Mouse (Mus musculus) liver, embryonic 14.5 days (tissue): ENCODE results near the gene Tubb1. TPM values are rescaled to one million over a fixed set of nuclear protein-coding genes. Genes with fewer than 3 reads are reported as not detected.

Experiments used
- ATAC-seq: fragments of 200-750 bp; cut with Nextera tagmentation; 2 replicates; pipeline ENCODE4 v1.8.0; 2017; ENCODE audit warnings: moderate number of reproducible peaks, mild to moderate bottlenecking, moderate library complexity; ENCODE audit not compliant: insufficient read depth
- DNase-seq, 3 experiments: peaks; one replicate each; pipeline ENCODE4 v3.0.0-alpha.2; 2012 to 2013; ENCODE audit warnings: low read depth in 3 of 3, low spot score in 3 of 3
- H3K27ac ChIP-seq: fragments of 300-500 bp; sonication (generic); 2 replicates; pipeline ENCODE4 v1.5.1; 2014; ENCODE audit warnings: moderate library complexity, mild to moderate bottlenecking, control low read depth, inconsistent platforms
- H3K27me3 ChIP-seq: fragments of 300-500 bp; sonication (generic); 2 replicates; pipeline ENCODE4 v1.6.1; 2014; ENCODE audit warnings: mild to moderate bottlenecking, low read length, moderate library complexity; ENCODE audit not compliant: control insufficient read depth, insufficient read depth
- H3K36me3 ChIP-seq: fragments of 300-500 bp; sonication (generic); replicated peaks from 2 replicates; pipeline ENCODE4 v1.6.1; 2014; ENCODE audit warnings: low read depth; ENCODE audit not compliant: control insufficient read depth, insufficient read depth
- H3K4me1 ChIP-seq, 2 experiments: fragments of 200-500 bp in 1 of 2; fragments of 300-500 bp in 1 of 2; sonication (generic) in 1 of 2; replicated peaks; 2 replicates each; pipeline ENCODE4 v1.6.1; 2012 to 2014; ENCODE audit warnings: antibody characterized with exemption in 1 of 2, inconsistent platforms in 1 of 2, low read length in 1 of 2; ENCODE audit not compliant: control insufficient read depth in 2 of 2, insufficient read depth in 2 of 2
- H3K4me2 ChIP-seq: fragments of 300-500 bp; sonication (generic); 2 replicates; pipeline ENCODE4 v1.6.1; 2014; ENCODE audit warnings: low read depth, mild to moderate bottlenecking, control low read depth, moderate library complexity
- H3K4me3 ChIP-seq, 2 experiments: fragments of 200-500 bp in 1 of 2; fragments of 300-500 bp in 1 of 2; sonication (generic) in 1 of 2; 2 replicates each; pipeline ENCODE4 v1.5.1; 2012 to 2014; ENCODE audit warnings: low read depth in 2 of 2, low read length in 2 of 2, mild to moderate bottlenecking in 2 of 2, control low read depth in 1 of 2, inconsistent platforms in 1 of 2, moderate library complexity in 1 of 2; ENCODE audit not compliant: insufficient read depth in 1 of 2
- H3K9ac ChIP-seq: fragments of 300-500 bp; sonication (generic); replicated peaks from 2 replicates; pipeline ENCODE4 v1.6.1; 2014; ENCODE audit warnings: mild to moderate bottlenecking, control low read depth, moderate library complexity
- H3K9me3 ChIP-seq: fragments of 300-500 bp; sonication (generic); 2 replicates; pipeline ENCODE4 v1.6.1; 2016; ENCODE audit warnings: low read length, mixed read lengths; ENCODE audit not compliant: control insufficient read depth
- CTCF ChIP-seq: IDR thresholded peaks from 2 replicates; pipeline ENCODE4 v1.5.1; 2016; ENCODE audit warnings: antibody characterized with exemption, low read depth, control low read depth
- EP300 ChIP-seq: IDR thresholded peaks from 2 replicates; pipeline ENCODE4 v1.6.1; 2016; ENCODE audit warnings: antibody characterized with exemption, low read depth
- WGBS: fragments of 180-500 bp; shearing (Covaris S2); extraction: QIAGEN DNeasy Blood & Tissue Kit; methylation state at CpG from one replicate; pipeline ENCODE4 v1.1.7; 2014; ENCODE audit not compliant: insufficient replicate concordance; 5-methylcytosine and 5-hydroxymethylcytosine counted together
- polyA plus RNA-seq, 2 experiments: library from polyadenylated mRNA; depleted of rRNA in 1 of 2; stranded (reverse) in 1 of 2; unstranded in 1 of 2; fragments of >200 nt; fragmentation: Nextera tagmentation in 1 of 2; extraction: Ambion mirVana in 1 of 2; gene quantifications; 2 replicates each; pipeline versions ENCODE4 v1.2.1 to v1.2.3; 2012 to 2014

The Tubb1 gene
- polyA plus RNA-seq, 2 experiments: 24.3 to 24.9 TPM

GRCm38 (mm10) chr2:174502321-174502720 is 51.8 kb downstream of the Tubb1 start:
- H3K27ac ChIP-seq: no peak overlapping the region
- H3K9me3 ChIP-seq: no peaks in the 10 kb centered on the region
- H3K36me3 ChIP-seq: no peaks in the 10 kb centered on the region
- H3K27me3 ChIP-seq: no peaks in the 10 kb centered on the region
- H3K4me3 ChIP-seq: no peak overlapping the region
- no peak overlapping the region for H3K9ac ChIP-seq
- ATAC-seq (no peak), DNase-seq (no peak)
- no peak for TF ChIP-seq CTCF
- TF ChIP-seq EP300: no peak
- no peaks in the 10 kb centered on the region for H3K4me1 ChIP-seq
- WGBS: 33% methylated on average over 5 of the region's 5 CpGs
- no peak overlapping the region for H3K4me2 ChIP-seq

- TF ChIP-seq EP300 (no peak), CTCF (no peak)
- Histone ChIP-seq H3K9me3 (no peaks in the 10 kb centered on the region), H3K36me3 (no peaks in the 10 kb centered on the region), H3K9ac (no peak overlapping the region), H3K27me3 (no peaks in the 10 kb centered on the region), H3K4me1 (no peaks in the 10 kb centered on the region), H3K4me3 (no peak overlapping the region), H3K27ac (no peak overlapping the region), H3K4me2 (no peak overlapping the region)
- 69% methylated on average over 25 of the region's 25 CpGs for WGBS
- DNase-seq (no peak), ATAC-seq (no peak)
These were observed 52.5 kb downstream of the Tubb1 start for GRCm38 (mm10) chr2:174502831-174503460.

Other genes with a start within 250 kb of the Tubb1 start
- 231 and 302 TPM in 2 replicates for gene Gnas, start 166.4 kb upstream of the Tubb1 start, polyA plus RNA-seq (2012; rRNA removed)
- 286 and 331 TPM in 2 replicates for gene Gnas, start 166.4 kb upstream of the Tubb1 start, polyA plus RNA-seq (2014; fragmentation: Nextera tagmentation; extraction: Ambion mirVana)
- 0.14 and 0.74 TPM in 2 replicates for gene Gm20721, start 104.0 kb upstream of the Tubb1 start, polyA plus RNA-seq (2012; rRNA removed)
- gene Gm20721, start 104.0 kb upstream of the Tubb1 start, polyA plus RNA-seq (2014; fragmentation: Nextera tagmentation; extraction: Ambion mirVana): 0.64 and 0.88 TPM in 2 replicates
- 54.1 and 58.2 TPM in 2 replicates for gene Nelfcd, start 34.9 kb upstream of the Tubb1 start, polyA plus RNA-seq (2012; rRNA removed)
- gene Nelfcd, start 34.9 kb upstream of the Tubb1 start, polyA plus RNA-seq (2014; fragmentation: Nextera tagmentation; extraction: Ambion mirVana): 62.1 and 70.0 TPM in 2 replicates
- 61.0 and 71.0 TPM in 2 replicates for gene Ctsz, start 11.7 kb upstream of the Tubb1 start, polyA plus RNA-seq (2012; rRNA removed)
- gene Ctsz, start 11.7 kb upstream of the Tubb1 start, polyA plus RNA-seq (2014; fragmentation: Nextera tagmentation; extraction: Ambion mirVana): 96.9 and 98.5 TPM in 2 replicates
- 145 and 238 TPM in 2 replicates for gene Atp5e, start 13.4 kb downstream of the Tubb1 start, polyA plus RNA-seq (2012; rRNA removed)
- gene Atp5e, start 13.4 kb downstream of the Tubb1 start, polyA plus RNA-seq (2014; fragmentation: Nextera tagmentation; extraction: Ambion mirVana): 467 and 483 TPM in 2 replicates
- gene Prelid3b, start 22.4 kb downstream of the Tubb1 start, polyA plus RNA-seq (2012; rRNA removed): 43.3 and 60.7 TPM in 2 replicates
- 90.8 and 96.6 TPM in 2 replicates for gene Prelid3b, start 22.4 kb downstream of the Tubb1 start, polyA plus RNA-seq (2014; fragmentation: Nextera tagmentation; extraction: Ambion mirVana)
- 0.02 and 0.03 TPM in 2 replicates for gene Zfp831, start 192.8 kb downstream of the Tubb1 start, polyA plus RNA-seq (2012; rRNA removed)
- 0.01 TPM in 1 of 2 replicates, not detected in the other for gene Zfp831, start 192.8 kb downstream of the Tubb1 start, polyA plus RNA-seq (2014; fragmentation: Nextera tagmentation; extraction: Ambion mirVana)